Mouse (Mus musculus) right cerebral cortex, postnatal 4 days (tissue): ENCODE data around the gene Entpd6.
A peak's percentile ranks its signal among the peaks of the same experiment; 100 is the strongest.

Experiments used
- DNase-seq: peaks from one replicate; pipeline ENCODE4 v3.0.0-alpha.2; 2022

Gene Entpd6

GRCm38 (mm10) chr2:150748854-150749253 lies at the start of gene Entpd6:
Entpd6 (plus strand) TSS chr2:150749042.
- DNase-seq: peak; percentile 89

DNA sequence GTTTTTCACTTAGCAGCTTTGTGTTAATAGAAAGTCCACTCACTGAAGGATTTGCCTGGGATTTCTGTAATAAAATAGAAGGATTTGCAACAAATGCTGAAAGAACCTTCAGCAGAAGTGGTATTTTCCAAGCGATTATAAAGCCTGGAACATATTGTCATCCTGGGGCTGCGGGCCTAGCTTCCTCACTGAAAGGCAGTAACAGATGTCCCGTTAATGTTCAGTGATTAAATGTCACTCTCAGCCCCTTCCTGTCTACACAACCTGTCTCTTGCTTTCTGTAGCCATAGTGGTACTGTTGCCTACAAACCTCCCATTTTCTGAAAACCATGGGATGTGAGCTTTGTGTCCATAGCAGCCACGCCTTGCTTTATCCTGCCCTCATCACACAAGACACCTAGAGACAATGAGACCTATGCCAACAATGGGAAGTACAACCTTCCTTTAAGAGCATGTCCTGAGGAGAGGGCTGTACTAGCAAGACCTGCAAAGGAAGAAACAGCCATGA lies 36.6 kb upstream of the Entpd6 start:
- no peak for DNase-seq

DNA sequence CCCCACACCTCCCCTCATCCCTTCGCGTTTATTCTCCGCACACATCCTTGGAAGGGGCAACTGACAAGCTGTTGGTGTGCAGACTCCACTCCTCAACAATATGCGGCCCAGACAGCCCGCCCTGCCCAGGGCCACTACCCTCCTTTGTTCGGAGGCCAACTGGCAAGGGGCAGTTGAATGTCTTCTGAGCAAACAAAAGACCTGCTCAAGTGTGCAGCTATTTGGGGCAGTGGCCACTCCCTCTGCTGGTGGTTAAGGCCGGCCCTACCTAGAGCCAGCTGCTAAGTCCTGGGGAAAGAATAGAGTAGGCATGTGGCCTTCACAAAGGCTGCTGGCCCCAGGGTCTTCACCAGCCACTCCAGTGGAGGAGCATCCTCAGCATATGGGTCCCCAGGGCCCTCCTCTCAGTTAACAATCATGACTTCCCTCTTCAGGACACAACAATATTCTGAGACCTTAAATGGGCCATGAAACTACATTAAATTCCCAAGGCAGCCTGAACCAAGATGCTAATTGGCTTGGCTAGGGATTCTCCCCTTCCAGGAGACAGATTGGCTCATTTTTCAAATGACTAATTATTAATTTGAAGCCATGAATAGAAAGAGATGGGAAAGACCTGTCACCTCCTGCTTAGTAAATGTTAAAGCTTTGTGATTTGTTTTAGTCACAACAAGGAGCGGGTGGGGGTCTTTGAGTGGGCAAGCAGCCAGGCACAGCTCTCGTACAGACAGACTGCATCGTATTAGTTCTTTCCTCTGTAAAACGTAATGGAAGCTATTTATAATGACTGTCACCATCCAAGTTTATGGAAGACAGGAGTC lies 12.9 kb upstream of the Entpd6 start:
- DNase-seq: no peak

DNA sequence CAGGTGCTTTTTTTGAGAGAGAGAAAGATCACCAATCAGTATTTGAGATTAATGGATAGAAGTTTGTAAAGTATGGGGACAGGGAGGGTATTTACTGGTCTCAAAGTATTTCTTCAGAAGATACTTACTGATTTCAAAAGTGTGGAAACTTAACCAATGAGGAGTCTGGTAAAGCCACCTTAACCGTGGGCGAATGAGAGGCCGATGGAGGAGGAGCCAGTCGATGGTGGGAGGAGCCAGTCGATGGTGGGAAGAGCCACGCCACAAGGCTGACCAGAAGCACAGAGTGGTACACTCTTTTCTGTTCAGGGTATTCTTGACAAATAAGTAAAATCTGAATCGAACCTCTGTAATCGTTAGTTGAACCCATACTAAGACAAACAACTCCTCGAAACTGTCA lies 11.0 kb upstream of the Entpd6 start:
- DNase-seq: no peak

GRCm38 (mm10) chr2:150740145-150740841 lies 8.5 kb upstream of the Entpd6 start:
- DNase-seq: no peak

DNA sequence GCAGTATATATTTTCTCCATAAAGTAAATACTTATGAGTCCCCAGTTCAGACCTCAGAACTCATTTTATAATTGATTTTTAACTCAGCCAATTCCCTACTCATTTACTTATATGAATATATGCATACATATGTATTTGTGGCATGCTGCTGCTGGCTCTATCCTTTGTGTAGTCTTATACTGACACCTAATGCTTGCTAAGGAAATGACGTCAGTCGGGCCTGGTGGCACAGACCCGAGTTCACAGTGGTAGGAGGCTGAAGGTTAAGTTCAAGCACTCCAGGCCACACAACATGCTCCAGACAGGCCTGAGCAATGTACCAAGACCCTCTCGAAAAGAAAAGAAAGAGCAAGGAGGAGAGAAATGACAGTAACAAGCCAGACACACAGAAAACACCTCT lies 7.4 kb upstream of the Entpd6 start:
- no peak for DNase-seq

DNA sequence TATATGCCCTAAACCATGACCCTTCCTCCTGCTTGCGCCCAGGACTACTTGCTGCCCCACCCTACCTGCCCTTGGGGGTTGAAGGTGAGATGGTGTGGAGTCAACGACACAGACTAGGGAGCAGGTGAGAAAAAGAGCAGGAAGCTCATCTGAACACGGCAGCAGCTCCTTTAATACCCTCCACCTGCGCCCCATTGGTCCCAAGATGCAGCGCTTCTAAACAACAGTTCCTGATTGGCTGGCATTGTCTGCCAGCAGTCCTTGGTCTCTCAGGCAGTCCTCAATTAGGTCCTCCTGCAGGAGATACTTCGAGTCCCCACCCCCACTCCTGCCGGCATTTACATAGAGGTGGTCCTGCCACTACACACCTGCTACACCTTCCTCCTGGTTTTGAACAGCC lies 3.8 kb upstream of the Entpd6 start:
- no peak for DNase-seq

DNA sequence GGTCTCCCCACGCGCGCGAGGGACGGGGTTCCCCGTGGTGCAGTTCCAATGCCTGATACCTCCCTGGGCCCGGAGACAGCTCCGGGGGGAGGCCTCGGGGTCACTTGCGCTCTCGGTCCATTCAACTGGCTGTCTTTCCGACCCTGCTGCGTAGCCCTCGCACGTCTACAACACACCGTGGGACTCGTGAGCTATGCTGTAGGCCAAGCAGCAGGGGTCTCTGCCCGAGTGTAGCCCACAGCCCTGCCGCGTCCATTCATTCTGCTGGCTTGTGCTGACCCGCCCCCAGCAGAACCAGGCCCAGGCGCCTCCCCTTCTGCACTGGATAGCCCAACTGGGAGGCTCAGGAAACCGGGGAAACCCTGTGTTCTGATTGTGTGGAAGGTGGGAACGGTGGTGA lies 441 bp downstream of the Entpd6 start:
- DNase-seq: peak; percentile 50

GRCm38 (mm10) chr2:150750129-150750979 lies 1.5 kb downstream of the Entpd6 start:
- no peak for DNase-seq

DNA sequence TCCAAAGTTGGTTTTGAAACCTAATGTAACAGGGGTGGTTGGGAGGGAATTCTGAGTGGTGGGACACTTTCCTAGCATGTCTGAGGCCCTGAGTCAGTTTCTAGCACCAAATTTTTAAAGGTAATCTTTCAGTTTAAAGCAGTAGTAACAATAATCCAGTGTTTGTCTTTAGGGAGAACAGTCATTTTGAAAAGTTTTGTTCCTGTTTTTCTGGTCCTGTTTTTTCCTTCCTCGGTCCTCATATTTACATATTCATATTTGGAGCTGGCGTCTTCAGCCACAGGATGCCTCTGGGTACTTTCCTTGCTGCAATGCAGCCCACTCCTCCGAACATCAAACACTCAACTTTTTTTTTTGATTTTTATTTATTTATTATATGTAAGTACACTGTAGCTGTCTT lies 6.2 kb downstream of the Entpd6 start:
- no peak for DNase-seq

DNA sequence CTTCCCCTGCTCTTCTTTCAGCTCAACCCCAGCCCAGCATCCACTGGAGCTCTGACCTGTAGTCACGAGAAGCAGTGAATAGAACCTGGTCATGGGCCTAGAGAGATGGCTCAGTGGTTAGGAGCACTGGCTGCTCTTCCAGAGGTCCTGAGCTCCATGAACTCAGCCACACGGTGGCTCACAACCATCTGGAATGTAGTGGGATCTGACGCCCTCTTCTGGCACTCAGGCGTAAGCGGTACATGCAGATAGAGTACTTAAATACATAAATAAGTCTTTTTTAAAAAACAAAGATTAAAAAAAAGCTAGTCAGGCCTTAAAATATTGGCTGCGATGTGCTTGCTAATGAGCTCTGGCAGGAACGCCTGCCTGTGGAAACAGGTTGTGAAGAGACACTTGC lies 12.6 kb downstream of the Entpd6 start:
- DNase-seq: no peak

- no peak for DNase-seq
Observed at GRCm38 (mm10) chr2:150765619-150766018, 16.8 kb downstream of the Entpd6 start.

DNA sequence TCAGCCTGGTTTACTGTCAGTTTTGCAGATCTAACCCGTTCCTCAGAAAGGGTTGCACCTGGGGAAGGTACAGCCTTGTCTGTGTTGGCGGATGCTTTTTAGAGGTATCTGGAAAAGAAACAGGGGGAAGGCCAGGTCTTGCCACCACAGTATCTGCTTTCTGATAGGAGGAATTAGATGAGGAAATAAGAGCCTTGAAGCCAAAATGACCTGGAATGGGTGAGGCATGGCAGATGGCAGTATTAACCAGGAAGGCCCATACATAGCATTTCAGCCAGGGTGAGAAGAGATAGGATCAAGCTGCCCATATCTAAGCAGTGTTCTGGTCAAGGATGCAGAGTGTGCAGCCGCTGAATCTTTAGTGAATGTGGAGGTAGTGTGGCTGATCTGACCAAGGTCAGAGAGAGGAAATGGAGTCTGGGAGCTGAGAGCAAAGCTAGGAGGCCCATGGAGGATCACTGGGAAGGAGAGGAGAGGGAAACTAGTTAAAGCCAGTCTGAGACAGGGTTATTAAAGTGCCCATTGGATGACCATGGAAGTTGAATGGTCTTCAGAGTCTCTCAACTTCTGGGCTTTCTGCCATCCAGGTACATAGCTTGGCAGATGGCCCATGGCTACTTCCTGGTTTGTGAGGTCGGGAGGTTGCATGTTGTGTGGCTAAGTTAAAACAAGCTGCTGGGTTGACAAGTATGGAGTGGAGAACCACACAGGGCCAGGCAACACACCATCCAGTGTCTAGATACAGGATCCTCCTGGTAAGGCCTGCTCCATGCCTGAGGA lies 17.4 kb downstream of the Entpd6 start:
- DNase-seq: no peak

DNA sequence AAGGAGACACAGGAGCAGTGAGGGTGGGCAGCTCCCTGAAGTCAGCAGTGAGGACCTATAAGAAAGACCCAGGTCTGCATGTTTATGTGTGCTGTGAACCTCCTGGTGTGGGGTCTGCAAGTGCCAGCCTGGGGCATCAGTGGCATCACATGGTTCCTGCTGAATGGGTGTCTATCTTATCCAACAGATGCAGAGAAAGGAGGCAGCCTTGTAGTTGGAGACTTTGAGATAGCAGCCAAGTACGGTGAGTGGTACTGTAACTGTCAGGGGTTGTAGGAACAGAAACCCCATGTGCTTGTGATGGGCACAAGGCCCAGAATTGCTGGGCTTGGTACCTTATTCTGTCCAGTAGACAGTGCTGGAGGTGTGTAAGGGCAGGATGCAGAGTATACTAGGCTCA lies 19.8 kb downstream of the Entpd6 start:
- DNase-seq: no peak

DNA sequence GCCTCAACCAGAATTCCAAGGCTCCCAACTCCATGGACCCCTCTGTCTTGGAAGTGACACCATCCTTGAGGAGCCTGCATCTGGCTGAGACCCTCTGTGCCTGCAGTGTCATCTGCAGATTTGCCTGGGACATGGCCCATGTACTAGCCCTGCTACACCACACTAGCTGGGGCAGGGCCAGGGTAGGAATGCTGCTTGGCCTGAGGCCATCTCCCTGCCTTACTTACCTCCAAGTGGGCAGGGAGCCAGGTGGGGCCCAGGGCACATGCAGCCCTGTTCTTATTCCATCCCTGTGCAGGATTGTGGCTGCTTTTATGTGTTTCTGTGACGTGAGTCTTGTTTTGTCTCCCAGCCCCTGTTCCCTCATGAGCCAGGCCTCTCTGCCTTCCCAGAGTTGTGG lies 21.9 kb downstream of the Entpd6 start:
- peak; percentile 51 for DNase-seq

DNA sequence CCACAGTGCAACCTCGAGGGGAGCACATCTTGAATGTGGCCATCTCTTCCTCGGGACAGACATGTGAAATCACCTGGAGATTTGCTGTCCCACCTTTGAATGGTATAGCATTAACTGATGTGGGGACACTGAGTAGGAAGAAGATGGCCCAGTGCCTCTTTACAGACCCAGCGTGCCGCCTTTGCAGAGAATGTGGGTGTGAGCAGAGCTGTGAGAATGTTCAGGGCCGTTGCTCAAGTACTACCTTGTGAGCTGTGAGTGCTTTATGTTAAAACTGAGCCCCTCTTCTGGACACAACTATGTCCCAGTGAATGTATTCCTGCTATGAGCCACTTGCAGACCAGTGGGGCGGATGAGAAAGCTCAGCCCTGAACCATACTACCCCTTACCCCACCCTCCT lies 22.3 kb downstream of the Entpd6 start:
- DNase-seq: no peak

- no peak for DNase-seq
Observed at GRCm38 (mm10) chr2:150771996-150772395, 23.2 kb downstream of the Entpd6 start.

GRCm38 (mm10) chr2:150772466-150773119 lies 23.8 kb downstream of the Entpd6 start:
- DNase-seq: no peak

DNA sequence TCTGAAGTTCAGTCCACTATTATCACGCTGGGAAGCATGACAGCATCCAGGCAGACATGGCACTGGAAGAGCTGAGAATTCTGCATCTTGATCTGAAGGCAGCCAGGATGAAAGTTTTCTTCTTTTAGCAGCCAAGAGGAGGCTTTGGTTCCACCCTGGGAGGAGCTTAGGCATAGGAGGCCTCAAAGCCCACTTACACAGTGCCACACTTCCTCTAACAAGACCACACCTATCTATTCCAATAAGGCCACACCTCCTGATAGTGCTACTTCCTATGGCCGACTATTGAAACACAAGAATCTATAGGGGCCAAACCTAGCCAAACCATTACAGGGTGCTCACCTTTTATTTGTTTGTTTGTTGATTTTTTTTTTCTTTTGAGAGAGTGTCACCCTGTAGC lies 34.0 kb downstream of the Entpd6 start:
- DNase-seq: no peak

DNA sequence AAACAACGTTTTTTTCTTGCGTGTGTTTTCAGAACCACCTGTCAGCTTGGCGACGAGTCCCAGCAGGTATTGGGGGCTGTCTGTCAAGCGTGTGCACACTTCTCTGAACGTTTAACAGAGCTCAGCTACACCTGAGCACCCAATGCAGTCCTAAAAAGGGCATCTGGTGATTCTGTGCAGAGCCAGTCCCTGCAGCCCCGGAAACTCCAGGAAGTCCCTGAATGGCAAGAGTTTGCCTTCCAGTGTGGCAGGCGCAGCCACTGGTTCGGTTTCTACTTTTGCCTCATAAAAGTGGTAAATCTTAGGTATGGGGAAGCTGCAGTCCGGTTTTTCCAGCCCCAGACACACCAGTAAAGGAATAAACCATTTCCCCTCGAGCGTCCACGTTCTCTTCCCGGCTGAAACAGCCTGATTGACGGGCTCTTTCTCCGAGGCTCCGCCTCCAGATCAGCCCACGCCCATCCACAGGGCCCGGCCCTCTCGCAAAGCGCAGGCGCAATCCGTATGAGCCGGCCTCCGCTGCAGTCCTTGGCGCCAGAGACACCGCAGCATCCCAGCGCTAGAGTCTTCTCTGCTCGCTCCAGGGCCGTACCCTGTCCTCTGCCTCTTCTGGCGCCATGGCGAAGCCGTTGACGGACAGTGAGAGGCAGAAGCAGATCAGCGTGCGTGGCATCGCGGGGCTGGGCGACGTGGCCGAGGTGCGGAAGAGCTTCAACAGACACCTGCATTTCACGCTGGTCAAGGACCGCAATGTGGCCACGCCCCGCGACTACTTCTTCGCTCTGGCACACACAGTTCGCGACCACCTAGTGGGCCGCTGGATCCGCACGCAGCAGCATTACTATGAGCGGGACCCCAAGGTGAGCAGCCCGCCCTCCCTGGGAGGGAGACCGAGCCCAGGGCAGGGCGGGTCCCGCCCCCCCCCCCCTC lies 37.7 kb downstream of the Entpd6 start, which contains the start of gene Pygb:
Gene Pygb, plus strand, starts transcription at position 485 of the 930 bp plus-strand sequence.
- DNase-seq: peak; percentile 80
